Mouse (Mus musculus): ENCODE measurements at regions not wholly inside any gene's neighbourhood (a gene's known extent, or its start where the extent isn't known, plus 50 kb on each side); places are given as distances from the start of the nearest gene placed in this dataset.

GRCm38 (mm10) chr7:70640574-70640973 lies 274.0 kb upstream of the Nr2f2 start:
- TF ChIP-seq CTCF (IDR thresholded peaks at IDR 0.05; ENCODE audit: insufficient read depth, low read depth, low read length), result no peak
- no peak for TF ChIP-seq POLR2A (IDR thresholded peaks at IDR 0.05; ENCODE audit: insufficient read depth, low read depth, low read length)
